Mouse (Mus musculus) adrenal gland, adult 18-20 months (tissue): ENCODE data around the gene Dusp7. TPM values are rescaled to one million over a fixed set of nuclear protein-coding genes. Genes with fewer than 3 reads are reported as not detected.

Experiments used
- DNase-seq, 2 experiments: peaks; one replicate each; pipeline ENCODE4 v3.0.0; 2021 to 2022; ENCODE audit warnings: low spot score in 2 of 2
- long read RNA-seq, 2 experiments: library from polyadenylated mRNA; stranded (forward); transcript quantifications; one replicate each; pipeline ENCODE4 v2.0.0; 2021
- total RNA-seq, 2 experiments: library from RNA; stranded (reverse); gene quantifications; 1 replicate in 1 of 2; 2 replicates in 1 of 2; pipeline ENCODE4 v1.2.3; 2021

Gene Dusp7
- total RNA-seq, result 10 to 100 TPM; 11.8 to 22.2 TPM
- long read RNA-seq, experiment 1, partial matches to known transcripts, result 3 of 3 reads
- long read RNA-seq, experiment 1, other reads (novel, unspliced or antisense), result 0 of 3 reads
- long read RNA-seq, experiment 2, partial matches to known transcripts, result 3 of 3 reads
- long read RNA-seq, experiment 2, other reads (novel, unspliced or antisense), result 0 of 3 reads

DNA sequence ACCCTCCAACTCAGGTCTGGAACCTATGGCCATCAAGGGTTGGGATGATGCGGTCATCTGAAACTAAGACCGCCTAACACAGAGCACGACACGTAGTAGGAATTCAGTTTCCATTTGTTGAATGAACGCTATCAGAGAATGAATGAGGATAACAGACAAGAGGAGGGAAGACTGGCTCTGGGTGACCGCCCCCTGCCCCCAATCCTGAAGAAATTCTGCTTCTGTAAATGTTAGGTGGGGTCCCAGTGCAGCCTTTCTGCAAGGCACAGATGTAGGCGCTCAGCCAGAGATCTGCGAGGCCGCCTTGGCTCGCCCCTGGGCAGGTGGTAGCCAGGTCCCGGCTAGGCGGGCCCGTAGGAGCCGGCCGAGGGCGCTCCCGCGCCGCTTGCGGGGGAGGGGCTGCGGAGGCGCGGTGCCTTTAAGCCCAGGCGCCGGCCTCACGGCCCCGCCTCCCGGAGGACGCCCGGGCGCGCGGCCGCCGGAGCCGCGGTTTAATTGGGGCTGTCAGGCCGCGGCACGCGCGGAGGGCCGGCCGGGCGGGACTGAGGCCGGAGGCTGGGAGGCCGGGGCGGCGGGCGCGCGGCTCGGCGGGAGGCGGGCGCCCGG is at the start of gene Dusp7:
TSS of gene Dusp7 (plus strand) at position 521 of the 606 bp plus-strand sequence.
- DNase-seq, result peak; percentile 88 to 90

DNA sequence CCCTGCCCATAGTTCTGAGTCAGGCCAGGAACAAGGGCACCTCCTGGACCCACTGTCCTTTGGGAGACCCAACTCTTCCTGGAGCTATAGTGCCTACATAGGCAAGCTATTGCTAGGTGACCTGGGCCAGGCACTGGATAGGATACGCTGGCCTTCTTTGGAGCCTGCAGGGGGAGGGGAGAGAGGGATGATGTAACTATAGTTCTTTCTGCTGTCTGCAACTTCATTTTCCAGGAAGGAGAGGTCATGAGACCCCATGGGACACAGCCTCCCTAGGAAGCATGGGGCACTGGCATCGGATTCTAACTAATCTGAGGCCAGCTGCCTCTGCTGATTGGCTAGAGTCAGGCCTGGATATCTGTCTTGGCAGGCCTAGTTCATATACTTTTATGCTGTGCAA is 49.3 kb upstream of the Dusp7 start:
- no peak for DNase-seq

DNA sequence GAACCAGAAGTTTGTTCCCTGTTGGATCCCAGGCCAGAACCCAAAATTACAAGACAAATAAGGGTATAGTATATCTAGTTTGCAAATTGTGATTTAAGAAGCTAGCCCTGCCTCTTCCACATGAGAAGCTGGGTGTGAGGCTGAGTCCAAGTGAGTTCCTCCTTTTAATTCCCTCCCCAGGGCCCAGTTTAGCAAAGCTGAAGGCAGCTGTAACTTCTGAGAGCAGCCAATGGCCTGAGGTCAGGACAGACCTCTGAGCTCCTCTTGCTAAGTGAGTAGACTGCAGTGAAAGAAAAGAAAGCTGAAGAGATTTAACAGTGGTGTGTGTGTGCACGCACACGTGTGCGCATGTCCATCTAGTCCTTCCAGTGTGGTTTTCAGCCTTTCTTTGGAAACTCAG is 45.9 kb upstream of the Dusp7 start:
- DNase-seq, result no peak

DNA sequence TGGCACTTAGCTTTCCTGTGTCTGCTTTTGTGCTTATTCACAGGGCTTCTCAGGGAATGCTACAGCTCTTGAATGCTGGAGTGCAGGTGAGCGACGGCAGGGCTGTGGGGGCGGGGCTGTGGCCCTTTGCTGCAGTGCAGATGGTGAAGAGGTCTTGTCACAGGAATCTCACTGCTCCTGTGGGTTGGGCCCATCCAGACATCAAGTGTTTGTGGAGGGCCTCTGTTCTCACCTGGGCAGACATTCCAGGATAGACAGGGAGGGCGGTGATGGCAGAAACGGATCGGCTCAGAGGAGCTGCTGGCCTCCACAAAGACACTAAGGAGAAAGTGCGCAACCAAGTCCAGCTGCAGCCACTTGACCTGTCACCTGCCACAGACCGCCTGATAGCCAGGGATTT is 42.2 kb upstream of the Dusp7 start:
- DNase-seq, result no peak

DNA sequence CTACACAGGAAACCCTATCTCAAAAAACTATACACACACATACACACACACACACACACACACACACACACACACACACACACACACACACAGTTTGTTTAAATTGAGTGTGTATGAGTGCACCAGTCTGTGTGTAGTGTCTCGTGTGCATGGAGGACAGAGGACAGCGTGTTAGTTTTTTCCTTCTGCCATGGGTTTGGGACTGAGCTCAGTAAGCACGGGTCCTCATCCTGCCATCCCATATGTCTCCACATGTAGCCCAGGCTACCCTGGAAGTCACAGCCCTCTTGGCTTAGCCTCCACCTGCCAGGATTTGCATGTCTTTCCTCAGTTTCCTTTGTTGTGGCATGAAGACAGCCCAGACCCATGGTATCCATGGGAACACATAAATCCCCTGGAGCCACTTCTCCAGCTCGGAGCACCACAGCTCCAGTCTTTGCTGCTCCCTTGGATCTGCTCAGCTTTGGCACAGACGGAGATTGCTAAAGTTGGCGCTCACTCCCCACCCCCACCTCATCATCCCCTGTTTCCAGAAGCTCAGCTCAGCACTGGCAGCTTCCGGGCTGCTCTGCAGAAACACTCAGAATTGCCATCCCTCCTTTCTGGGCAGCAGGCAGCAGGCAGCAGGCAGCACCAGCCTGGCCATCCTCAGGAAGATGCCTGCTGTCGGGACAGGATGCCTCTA is 41.2 kb upstream of the Dusp7 start:
- no peak for DNase-seq

DNA sequence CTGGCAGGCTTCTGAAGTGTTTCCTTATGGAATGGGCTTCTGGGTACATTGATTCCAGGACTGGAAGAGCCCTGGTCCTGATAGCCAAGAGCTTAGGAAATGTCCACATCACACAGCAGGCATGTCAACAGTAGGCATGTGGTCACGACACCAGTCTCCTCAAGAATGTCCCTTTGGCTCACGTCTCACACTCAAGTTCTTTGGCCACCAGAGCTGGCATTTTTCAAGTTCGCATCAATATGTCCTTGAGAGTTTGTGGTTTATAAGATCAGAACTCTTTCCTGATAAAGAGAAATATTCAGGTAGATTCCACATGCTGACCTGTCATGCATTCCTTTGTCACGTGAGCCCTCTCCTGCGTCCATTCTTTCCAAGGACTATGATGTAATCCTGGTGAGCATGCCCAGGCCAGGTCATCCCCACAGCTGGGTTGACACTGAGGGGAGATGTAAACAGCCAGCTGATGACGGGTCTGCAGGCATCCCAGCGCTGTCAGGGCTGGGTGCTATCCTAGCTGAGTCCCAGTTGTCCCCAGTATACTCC is 40.3 kb upstream of the Dusp7 start:
- no peak for DNase-seq

DNA sequence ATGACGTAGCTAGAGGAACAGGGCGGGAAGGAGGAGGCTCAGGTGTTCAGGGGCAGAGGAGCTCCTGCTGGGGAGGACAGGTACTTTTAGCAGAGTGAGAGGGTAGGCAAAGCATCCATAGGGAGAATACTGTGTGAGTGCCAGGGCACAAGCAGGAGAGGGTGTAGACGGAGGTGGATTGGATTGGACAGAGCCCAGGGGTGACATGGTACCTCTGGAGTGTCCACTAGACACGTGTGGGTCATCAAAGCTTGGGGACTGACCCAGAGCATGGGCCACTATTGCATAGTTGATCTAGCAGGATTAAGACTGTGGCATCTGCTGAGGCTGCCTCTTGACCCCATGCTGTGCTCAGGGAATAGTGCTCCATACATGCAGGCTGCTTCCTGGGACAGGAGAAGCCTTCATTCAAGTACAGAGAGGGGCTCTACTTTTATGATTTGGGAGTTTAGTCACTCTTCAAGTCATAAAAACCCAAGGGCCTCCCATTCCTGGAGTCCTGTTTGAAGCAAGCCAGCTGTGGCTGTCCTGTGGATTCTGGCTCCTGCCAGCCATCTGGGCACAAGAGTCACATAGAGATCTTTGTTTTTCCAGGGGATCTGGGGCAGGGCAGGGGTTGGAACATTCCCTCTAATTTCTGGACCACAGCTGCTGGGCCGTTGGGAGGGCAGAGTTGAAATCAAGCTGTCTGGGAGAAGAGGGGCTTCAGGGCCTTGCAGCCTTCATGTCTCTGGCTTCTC is 39.5 kb upstream of the Dusp7 start:
- no peak for DNase-seq

DNA sequence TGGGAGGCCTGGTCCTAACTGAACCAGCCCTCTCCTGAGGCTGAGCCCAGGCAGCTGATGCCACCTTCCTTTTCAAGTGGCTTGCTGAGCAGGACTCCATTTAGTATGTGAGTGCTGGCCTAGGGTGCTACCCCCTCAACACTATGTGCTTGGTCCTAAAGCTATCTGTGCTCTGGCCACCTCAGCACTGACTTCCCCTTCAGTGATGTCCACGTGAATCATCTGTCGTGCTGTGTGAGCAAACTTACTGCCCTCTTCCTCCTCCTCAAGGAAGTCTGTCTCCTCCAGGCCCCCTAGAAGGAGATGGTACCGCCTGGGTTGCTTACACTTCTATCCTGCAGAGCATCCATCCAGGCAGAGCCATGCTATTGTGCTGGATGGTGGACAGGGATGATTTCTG is 35.7 kb upstream of the Dusp7 start:
- DNase-seq, result no peak

DNA sequence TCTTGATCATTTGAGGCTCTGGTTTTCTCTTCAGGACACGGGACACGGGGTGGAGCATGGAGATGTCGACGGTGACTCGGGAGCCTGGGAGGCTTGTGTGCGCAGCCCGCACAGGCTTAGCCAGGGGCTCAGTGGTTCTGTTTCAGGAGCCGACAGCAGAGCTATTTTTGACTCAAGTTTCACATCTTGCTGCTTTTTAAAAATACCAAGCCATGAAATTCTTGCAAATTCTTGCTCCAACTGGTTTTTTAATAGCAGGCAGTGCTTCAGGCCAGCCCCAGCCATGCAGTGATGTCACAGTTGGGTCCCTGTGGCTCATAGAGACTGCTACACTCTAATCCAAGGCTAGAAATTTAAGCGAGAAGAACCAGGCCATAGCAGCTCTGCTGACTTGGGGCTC is 30.8 kb upstream of the Dusp7 start:
- no peak for DNase-seq

DNA sequence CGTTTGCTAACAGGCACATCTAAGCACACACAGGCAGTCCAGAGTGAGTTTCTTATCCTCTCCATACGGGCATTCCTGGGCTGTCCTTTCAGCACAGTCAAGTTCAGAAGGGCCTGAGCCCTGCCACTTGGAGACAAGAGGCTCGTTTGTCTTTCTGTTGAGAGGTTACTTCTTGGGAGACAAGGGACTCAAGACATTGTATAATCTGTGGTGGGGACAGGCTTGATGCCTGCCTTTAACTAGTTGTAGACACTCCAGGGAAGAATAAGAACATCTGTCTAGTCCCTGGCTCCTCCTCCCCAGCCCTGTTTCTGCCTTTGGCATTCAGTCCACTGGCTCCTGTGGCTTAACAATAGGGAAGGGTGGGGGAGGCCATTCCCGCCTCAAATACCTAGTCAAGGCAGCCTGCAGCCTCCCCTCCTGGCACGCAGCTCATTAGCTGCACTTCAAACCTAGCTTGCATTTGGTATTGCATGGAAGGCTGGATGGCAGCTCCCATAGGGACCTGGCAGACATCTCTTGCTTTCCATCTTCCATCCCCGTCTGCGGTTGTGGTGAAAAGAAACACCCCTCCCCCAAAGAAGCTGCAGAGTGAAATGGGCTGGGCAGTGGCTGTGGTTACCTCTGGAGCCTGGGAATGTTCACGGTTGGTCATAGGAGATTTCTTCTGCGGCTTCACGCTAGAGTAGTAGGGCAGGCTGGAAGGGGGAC is 29.8 kb upstream of the Dusp7 start:
- no peak for DNase-seq

DNA sequence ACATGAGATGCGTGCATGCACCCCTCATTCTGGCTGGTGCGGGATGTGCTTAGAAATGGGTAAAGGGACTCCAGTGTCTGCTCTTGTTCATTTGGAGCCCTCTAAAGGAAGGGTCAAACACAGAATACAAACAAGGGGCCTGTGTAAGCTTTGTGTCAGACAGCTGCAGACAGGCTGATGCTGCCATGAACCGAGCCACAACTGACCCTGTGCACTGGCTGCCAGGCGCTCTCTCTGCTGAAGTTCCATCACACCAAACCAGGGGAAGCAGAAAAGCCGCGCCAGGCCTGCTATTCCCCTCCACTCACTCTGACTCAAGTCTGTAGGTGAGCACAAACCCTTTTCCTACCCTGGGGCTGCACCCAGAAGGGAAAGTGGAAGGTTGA is 29.3 kb upstream of the Dusp7 start:
- DNase-seq, result no peak

DNA sequence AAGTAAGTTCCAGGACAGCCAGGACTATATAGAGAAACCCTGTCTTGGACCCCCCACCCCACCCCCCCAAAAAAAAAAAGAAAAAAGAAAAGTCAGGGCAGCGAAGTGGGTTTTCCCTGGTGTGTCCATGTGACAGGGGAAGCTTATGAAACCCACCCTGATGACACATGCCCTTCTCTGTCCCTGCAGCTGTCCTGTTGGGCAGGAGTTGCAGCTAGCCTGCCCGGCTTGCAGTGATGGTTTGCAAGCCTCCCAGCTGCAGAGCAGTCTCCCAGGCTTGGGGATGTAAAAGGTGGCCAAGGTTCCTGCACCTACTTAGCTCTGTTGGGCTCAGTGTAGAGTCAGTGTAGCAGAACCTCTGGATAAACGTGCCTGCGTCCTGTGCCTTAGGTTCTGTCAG is 28.7 kb upstream of the Dusp7 start:
- no peak for DNase-seq

DNA sequence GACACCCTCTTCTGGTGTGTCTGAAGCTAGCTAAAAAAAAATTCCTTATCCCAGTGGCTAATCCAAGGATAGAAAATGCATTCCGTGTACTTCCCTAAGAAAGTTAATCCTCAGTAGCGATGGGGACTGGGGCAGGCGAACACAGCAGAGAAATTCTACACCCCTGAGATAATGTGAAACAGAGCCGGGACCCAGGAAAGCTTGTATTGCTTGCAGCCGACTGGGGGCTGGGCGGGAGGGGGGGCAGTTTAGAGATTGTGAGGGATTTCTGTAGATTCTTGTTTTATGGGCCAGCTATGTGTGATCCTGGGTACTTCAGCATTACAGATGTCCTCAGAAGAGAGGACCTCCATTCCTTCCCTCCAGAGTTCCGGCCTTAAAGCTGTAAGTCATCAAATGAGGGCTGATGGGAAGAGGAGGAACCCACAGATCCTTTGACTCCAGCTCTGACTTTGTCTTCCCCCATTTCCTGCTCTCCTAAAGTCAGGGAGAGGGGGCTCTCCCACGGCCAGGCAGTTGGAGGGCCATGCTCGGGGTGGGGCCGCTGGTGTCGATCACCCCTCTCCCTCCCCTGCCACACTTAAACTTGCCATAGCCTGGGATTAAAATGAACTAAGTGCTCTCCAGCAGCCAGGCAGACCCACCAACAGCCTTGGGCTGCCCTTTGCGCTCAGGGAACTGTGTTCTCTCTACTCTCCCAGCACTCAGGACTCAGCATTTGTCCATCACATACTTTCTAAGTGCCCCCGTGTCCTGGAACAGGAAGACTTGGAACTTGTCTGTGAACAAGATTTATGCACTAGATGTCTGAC is 27.7 kb upstream of the Dusp7 start:
- DNase-seq, result no peak

DNA sequence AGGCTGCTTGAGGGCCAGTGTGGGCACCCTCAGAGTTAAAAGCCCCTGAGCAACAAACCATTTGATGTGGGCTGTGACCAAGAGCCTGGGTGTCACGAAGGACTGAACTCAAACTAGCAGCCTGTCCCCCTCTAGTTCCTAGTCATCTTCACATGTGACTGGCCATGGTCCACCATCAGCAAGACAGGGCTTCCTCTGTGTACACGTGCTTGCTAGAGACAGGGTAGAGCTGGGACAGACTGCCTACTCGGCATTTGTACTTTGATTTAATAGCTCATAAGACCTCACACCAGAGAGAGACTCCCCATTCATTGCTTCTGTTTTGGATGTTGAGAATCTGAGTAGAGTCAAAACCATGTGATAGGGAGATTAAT is 27.1 kb upstream of the Dusp7 start:
- DNase-seq, result no peak

DNA sequence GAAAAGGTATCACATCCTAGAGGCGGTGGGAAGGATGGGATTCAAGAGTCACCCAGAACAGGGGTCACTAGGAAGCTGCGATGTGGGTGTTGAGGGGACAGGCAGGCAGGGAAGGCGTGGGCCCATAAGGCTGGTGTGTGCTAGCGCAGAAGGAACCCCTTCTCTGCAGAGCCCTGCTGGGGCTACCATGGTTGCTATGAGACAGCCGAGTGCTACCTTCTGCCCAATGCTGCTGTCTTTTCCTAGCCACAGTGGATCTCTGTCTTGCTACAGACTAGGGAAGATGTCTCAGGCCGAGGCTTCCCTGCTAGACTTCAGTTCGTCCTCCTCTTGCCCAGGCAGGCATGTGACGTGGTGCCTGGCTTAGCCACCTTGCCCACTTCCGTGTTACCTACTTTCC is 25.9 kb upstream of the Dusp7 start:
- DNase-seq, result no peak

DNA sequence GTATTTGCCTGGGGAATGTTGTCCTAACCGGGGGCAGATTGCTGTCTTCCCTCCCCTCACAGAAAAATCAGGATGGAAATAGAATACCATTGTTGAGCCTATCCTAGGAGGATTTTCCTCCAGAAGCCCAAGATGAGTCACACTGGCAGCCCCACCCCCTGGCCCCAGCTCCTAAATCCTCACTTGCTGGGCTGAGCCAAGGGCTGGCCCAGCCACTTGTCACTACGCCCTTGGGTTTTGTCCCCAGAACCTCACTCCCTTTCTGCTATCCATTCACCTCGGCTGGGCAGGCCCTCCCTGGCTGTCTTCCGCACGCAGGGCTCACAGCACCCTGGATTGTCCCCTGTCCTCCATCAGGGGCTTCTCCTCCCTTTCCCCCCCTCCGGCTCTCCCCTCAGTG is 23.3 kb upstream of the Dusp7 start:
- peak; percentile 59 to 60 for DNase-seq

DNA sequence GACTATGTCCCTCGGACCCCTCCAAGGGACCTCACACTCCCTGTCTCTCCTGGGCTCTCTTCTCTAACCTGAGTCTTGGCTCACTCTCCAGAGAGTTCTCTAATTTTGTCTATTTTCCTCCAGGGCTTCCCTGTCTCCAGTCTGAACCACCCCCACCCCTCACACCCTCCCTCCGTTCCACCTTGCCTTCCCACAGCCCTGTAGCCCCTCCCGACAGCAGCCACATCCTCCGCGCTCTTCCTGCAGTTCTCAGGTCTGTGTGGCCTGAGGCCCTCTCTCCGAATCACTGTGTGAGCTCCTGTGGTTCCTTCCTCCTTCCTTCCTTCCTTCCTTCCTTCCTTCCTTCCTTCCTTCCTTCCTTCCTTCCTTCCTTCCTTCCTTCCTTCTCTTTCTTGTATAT is 22.8 kb upstream of the Dusp7 start:
- no peak for DNase-seq

DNA sequence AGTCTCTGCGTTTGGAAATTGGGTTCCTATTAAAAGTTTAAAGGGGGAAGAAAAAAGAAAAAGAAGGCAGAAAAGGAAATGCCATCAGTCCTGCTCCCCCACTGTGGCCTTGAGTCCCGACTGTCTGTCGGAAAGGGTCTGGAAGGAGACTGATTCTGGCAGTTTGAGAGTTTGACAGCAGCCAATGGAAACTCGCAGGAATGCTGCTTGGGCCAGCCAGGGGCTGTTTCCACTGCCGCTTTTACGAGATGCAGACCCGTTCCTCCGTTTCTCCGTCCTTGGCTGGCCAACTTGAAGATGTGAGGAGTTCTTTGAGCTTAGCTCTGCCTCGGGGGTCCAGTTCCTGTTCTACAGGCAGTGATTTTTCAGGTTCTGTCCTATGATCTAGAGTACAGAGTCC is 20.2 kb upstream of the Dusp7 start:
- DNase-seq, result no peak

DNA sequence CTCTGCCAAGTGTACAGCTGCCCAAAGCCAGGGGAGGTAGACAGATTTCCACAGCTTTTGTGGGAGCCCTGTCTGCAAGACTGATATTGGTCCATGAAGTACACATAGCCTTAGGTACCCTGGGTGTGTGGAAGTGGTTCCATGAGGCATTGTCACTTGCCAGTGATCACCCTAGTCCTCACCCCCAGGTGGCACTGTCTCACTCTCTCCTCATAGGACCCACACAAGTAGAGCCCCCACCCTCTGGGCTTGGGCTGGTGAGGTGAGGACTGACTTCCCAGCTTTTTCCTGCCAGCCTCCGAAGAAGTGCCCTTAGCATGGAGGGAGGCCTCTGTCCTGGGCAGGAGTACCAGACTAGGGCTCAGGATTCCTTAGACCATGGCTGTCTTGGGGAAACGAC is 19.4 kb upstream of the Dusp7 start:
- DNase-seq, result peak in 1 of 2 experiments; percentile 37

DNA sequence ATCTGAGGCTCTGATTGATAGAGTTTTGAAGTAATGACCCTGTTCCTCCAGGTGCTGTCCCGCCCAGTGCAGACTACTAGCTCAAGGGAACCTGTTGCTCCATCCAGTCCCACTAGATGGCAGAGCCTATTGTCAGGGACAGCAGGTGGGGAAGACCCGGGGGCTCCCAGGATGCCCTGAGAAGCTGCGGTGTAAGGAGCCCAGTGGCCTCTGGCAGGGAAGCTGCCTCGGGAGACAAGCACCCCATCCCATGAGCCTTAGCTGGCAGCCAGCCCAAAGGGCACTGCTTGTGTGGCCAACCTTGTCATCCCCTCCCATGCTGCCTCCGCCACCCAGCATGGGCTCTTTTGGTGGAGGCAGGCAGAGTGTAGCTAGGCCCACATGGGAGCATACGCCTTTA is 17.3 kb upstream of the Dusp7 start:
- DNase-seq, result no peak
